Mouse (Mus musculus) left cerebral cortex, adult 18-20 months (tissue): ENCODE measurements around the gene Irf2bp2. TPM values are rescaled to one million over a fixed set of nuclear protein-coding genes. Genes with fewer than 3 reads are reported as not detected.

ENCODE experiments used
- DNase-seq, 2 experiments: peaks; one replicate each; pipeline ENCODE4 v3.0.0; 2021 to 2022; ENCODE audit warnings: low spot score in 2 of 2, mixed read lengths in 1 of 2
- total RNA-seq, 2 experiments: library from RNA; stranded (reverse); gene quantifications; 2 replicates each; pipeline ENCODE4 v1.2.3; 2021

Irf2bp2 gene
- total RNA-seq, 2 experiments from 2014 or later: 74.0 to 77.6 TPM

GRCm38 (mm10) chr8:126540298-126540697, 53.5 kb downstream of the Irf2bp2 start:
- no peak for DNase-seq

DNA sequence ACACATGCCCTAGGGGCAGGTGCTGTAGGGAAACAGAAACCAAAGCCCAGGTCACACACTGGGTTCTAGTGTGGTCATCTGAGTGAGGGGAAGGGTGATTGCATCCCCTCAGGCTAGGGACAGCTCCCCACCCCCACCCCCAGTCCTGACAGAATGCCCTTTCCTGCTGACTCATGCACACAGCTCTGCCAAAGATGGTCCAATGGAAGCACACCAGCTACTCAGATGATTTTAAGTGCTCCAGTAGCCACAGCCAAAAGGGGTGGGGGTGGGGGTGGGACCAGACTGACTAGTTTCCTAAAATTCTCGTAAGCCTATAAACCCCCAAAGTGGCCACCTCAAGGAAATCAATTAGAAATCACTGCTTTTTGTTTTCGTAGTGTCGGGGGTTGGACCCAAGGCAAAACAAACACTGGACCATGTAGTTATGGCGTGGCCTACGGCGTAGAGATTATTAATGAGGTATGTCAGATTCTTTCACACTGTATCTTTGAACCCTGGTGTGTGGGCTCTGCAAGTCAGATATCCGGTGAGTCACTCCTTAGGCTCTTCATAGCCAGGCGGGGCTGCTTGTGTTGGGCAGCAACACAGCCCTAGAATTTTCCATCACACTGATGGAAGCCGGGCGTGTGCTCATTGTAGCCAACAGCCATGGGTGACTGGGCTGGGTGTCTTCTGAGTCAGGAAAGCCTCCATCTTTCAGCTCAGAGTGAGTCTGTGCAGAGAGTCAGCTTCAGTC, 54.3 kb downstream of the Irf2bp2 start:
- DNase-seq: no peak

DNA sequence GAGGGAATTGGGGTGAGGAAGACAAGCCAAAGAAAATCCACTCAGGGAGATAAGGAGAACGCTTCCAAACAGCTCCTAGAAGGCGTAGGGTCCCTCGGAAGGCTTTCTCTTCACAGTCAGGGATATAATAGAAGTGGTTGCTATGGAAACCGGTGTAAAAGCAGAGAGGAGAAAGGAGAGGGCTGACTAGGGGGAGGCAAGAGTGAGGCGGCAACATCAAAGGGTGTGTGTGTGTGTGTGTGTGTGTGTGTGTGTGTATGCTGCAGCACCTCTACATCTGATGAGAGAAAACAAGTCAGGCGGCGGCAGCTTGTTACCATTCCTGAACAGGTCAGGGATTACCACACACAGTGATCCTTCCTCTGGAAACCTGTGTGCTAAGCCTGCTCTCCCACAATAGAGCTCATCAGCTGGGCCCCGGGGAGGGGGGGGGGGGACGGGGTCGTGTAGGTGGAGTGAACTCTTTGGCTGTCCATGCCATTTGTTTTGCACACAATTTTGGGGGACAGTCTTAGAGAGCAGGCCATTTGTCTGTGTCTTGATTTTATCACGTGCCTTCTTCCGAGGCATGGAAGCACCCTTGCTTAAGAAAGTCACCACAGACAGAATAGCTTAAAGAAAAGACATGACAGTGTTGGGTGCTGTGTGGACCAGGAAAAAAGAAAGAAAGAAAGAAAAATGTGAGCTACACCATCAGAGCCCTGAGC, 55.0 kb downstream of the Irf2bp2 start:
- peak in 1 of 2 experiments; percentile 56 for DNase-seq

Other genes starting within 250 kb of the Irf2bp2 start
- gene Coa6, start 171.5 kb downstream of the Irf2bp2 start, total RNA-seq: 10 to 100 TPM; 25.2 to 28.6 TPM
- gene Tarbp1, start 118.9 kb downstream of the Irf2bp2 start, total RNA-seq: 1 to 10 TPM; 4.1 to 4.5 TPM